Mouse (Mus musculus) kidney, postnatal 0 days (tissue): ENCODE results near the gene Atp6ap1l. TPM values are rescaled to one million over a fixed set of nuclear protein-coding genes. Genes with fewer than 3 reads are reported as not detected.
"Not testable (repeated sequence)": the region's sequence is repeated elsewhere in the genome, so short reads cannot be mapped to it uniquely, and the experiment has no call there.

Source experiments
- ATAC-seq: fragments of 200-750 bp; cut with Nextera tagmentation; replicated peaks from 2 replicates; pipeline ENCODE4 v1.8.0; 2017; ENCODE audit warnings: low read depth, moderate number of reproducible peaks, moderate TSS enrichment, moderate library complexity; ENCODE audit not compliant: low FRiP score
- DNase-seq: peaks from one replicate; pipeline ENCODE4 v3.0.0-alpha.2; 2016; ENCODE audit warnings: low spot score
- H3K27ac ChIP-seq: fragments of 300-500 bp; sonication (generic); 2 replicates; pipeline ENCODE4 v1.5.1; 2014; ENCODE audit warnings: mild to moderate bottlenecking
- H3K27me3 ChIP-seq: fragments of 300-500 bp; sonication (generic); 2 replicates; pipeline ENCODE4 v1.6.1; 2014; ENCODE audit warnings: low read length, mixed read lengths; ENCODE audit not compliant: insufficient read depth
- H3K36me3 ChIP-seq: fragments of 300-500 bp; sonication (generic); 2 replicates; pipeline ENCODE4 v1.6.1; 2014; ENCODE audit warnings: low read length, mixed read lengths; ENCODE audit not compliant: insufficient read depth
- H3K4me1 ChIP-seq: fragments of 300-500 bp; sonication (generic); replicated peaks from 2 replicates; pipeline ENCODE4 v1.6.1; 2014; ENCODE audit warnings: antibody characterized with exemption, low read length, mixed read lengths; ENCODE audit not compliant: insufficient read depth
- H3K4me2 ChIP-seq: fragments of 300-500 bp; sonication (generic); 2 replicates; pipeline ENCODE4 v1.6.1; 2014; ENCODE audit warnings: mild to moderate bottlenecking, low read length, moderate library complexity, mixed read lengths
- H3K4me3 ChIP-seq: fragments of 300-500 bp; sonication (generic); replicated peaks from 2 replicates; pipeline ENCODE4 v1.5.1; 2014; ENCODE audit warnings: low read depth, low read length
- H3K9ac ChIP-seq: fragments of 300-500 bp; sonication (generic); 2 replicates; pipeline ENCODE4 v1.6.1; 2014; ENCODE audit warnings: low read depth, low read length
- H3K9me3 ChIP-seq: fragments of 300-500 bp; sonication (generic); replicated peaks from 2 replicates; pipeline ENCODE4 v1.6.1; 2016; ENCODE audit warnings: low read length, inconsistent platforms, mixed read lengths
- CTCF ChIP-seq: IDR thresholded peaks from 2 replicates; pipeline ENCODE4 v1.5.1; 2016; ENCODE audit warnings: antibody characterized with exemption, low read depth, mild to moderate bottlenecking, moderate library complexity
- WGBS: fragments of 180-500 bp; shearing (Covaris S2); extraction: QIAGEN DNeasy Blood & Tissue Kit; methylation state at CpG from one replicate; pipeline ENCODE4 v1.1.7; 2014; 5-methylcytosine and 5-hydroxymethylcytosine counted together
- polyA plus RNA-seq: library from polyadenylated mRNA; unstranded; fragments of >200 nt; fragmentation: Nextera tagmentation; extraction: Ambion mirVana; gene quantifications from 2 replicates; pipeline ENCODE4 v1.2.1, GENCODE M21; 2015

Atp6ap1l gene
- polyA plus RNA-seq, 1 experiment from 2014 or later: 0.21 TPM

GRCm38 (mm10) chr13:90926938-90927633 is 21.9 kb upstream of the Atp6ap1l start:
- Histone ChIP-seq H3K27ac (no peak overlapping the region), H3K9me3 (no peaks in the 10 kb centered on the region), H3K9ac (no peak overlapping the region), H3K4me2 (no peak overlapping the region), H3K4me1 (0 out of 2 replicates have a peak, but pooled peaks cover 3% of the 10 kb centered on the region), H3K36me3 (peaks cover 16% of the 10 kb centered on the region; the same call in 1 of the 2 replicates), H3K4me3 (no peak overlapping the region), H3K27me3 (no peaks in the 10 kb centered on the region)
- TF ChIP-seq CTCF: no peak
- DNase-seq: no peak
- no peak for ATAC-seq
- 75% methylated on average over 5 of the region's 5 CpGs for WGBS

DNA sequence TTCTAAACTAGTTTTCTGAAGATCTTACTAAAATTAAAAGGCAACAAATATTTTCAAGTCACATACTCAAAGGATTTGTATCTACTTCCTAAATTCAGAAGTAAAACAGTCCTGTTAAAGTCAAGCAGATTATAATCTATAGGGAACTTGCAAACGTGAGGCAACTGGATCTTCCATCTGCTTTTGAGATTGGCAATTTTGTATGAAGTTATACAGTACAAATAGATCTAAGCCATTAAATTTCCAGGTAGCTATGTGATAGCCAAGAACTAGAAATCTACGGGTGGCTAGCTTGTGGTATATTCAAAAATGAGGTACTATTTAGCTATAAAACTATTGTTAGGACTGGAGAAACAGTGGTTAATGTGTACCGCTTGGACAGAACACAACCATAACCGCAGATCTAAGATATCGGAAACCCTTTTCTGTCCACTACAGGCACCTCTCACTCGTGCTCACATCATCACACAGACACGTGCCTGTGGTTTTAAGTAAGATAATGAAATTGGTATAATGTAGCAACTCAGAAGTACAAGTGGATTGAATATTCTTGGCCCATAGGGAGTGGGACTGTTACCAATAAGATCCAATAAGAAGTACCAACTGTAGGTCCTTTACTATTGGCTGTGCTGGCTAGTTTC is 21.1 kb upstream of the Atp6ap1l start:
- WGBS: 86% methylated on average over 7 of the region's 7 CpGs
- Histone ChIP-seq H3K27me3 (no peaks in the 10 kb centered on the region), H3K9me3 (no peaks in the 10 kb centered on the region), H3K36me3 (peaks cover 16% of the 10 kb centered on the region; the same call in 1 of the 2 replicates), H3K27ac (no peak overlapping the region), H3K4me2 (no peak overlapping the region), H3K4me3 (no peak overlapping the region), H3K9ac (no peak overlapping the region), H3K4me1 (0 out of 2 replicates have a peak, but pooled peaks cover 3% of the 10 kb centered on the region)
- DNase-seq (no peak), ATAC-seq (no peak)
- no peak for TF ChIP-seq CTCF

GRCm38 (mm10) chr13:90925191-90925590 is 20.0 kb upstream of the Atp6ap1l start:
- no peak for DNase-seq
- Histone ChIP-seq H3K4me1 (0 out of 2 replicates have a peak, but pooled peaks cover 3% of the 10 kb centered on the region), H3K36me3 (peaks cover 16% of the 10 kb centered on the region; the same call in 1 of the 2 replicates), H3K9ac (no peak overlapping the region), H3K4me3 (no peak overlapping the region), H3K4me2 (no peak overlapping the region), H3K27ac (no peak overlapping the region), H3K9me3 (no peaks in the 10 kb centered on the region), H3K27me3 (no peaks in the 10 kb centered on the region)
- 89% methylated on average over 5 of the region's 5 CpGs for WGBS
- no peak for TF ChIP-seq CTCF
- no peak for ATAC-seq

GRCm38 (mm10) chr13:90924072-90924471 is 18.9 kb upstream of the Atp6ap1l start:
- ATAC-seq (no peak), DNase-seq (no peak)
- no peak for TF ChIP-seq CTCF
- Histone ChIP-seq H3K4me2 (peak overlapping the region; percentile 74), H3K4me3 (peak overlapping the region; percentile 97), H3K9ac (peak overlapping the region; percentile 98), H3K9me3 (no peaks in the 10 kb centered on the region), H3K4me1 (0 out of 2 replicates have a peak, but pooled peaks cover 3% of the 10 kb centered on the region), H3K27ac (no peak overlapping the region; the same call in 1 of the 2 replicates), H3K36me3 (peaks cover 16% of the 10 kb centered on the region; the same call in 1 of the 2 replicates), H3K27me3 (no peaks in the 10 kb centered on the region)
- 51% methylated on average over 9 of the region's 9 CpGs for WGBS

DNA sequence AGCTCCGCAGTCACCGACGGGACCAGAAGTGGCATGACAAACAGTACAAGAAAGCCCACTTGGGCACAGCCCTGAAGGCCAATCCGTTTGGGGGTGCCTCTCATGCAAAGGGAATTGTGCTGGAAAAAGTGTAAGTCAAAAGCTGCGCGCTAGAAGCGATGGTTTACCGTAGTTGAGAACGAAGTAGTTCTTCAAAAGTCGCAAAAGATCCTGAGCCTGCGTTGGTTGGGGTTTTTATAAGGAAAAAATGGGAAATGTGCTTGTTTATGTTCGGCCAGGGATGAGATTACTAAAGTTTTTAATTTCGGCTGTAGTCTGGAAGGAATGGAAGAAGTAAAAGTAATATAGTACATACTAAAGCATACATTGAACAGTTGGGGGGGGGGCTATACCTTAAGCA is 18.5 kb upstream of the Atp6ap1l start:
- WGBS: 1% methylated on average over 13 of the region's 13 CpGs
- H3K27me3 ChIP-seq, H3K9me3 ChIP-seq, H3K4me1 ChIP-seq, ATAC-seq: not testable (repeated sequence)
- Histone ChIP-seq H3K4me3 (peak overlapping the region; percentile 97), H3K36me3 (peaks cover 16% of the 10 kb centered on the region; the same call in 1 of the 2 replicates), H3K9ac (peak overlapping the region; percentile 98), H3K4me2 (peak overlapping the region; percentile 74), H3K27ac (peak overlapping the region; percentile 83)
- DNase-seq: peak; percentile 27

DNA sequence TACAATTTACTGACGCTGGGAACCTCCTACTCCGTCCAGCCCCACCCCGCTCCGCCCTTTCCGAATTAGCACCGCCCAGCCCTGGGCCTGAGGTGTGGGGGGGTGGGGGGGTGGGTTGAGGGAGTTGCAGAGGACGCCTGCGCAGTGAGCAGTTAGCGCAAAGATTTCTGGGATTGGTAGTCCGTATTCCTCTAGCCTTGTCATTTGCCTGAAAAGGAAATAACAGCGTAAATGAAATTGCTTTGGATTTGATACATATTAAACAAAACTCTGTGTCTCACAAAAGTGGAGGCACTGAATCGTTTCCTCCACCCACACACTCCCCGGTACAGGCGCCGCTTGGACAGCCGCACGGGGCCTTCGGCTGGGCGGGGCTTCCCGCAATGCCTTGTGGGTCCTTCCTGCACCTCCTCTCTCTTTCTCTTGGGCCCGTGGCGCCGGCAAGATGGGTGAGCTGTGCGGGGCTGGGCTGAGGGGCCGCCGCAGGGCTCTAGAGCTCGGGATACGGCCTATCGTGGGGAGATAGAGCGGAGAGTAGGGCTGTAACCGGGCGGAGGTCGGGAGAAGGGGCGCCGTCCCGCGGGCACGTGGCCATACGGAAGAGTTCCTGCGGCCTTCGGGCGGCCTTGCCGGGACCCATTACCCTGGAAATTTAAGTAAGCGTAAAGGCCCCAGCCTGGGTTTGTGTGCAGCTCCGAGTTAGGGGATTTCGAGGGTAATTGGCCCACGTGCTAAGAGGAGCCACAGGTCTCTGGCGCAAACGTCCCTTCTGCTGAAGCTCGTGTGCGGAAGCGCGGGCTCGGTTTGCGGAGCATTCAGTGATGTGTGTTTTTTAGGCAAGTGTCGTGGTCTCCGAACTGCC is 17.8 kb upstream of the Atp6ap1l start, which contains the start of gene Rps23:
Rps23 (plus strand) TSS at position 208 of the 862 bp plus-strand sequence.
- under 1% methylated on average over 57 of the region's 57 CpGs for WGBS
- DNase-seq (peak; percentile 98), ATAC-seq (peak; percentile 97)
- peak within 1 kb of the TSS; percentile 98 for H3K9ac ChIP-seq
- peaks cover 16% of the 10 kb centered on the region; the same call in 1 of the 2 replicates for H3K36me3 ChIP-seq
- H3K27ac ChIP-seq: peak within 1 kb of the TSS; percentile 83
- H3K4me1 ChIP-seq: 0 out of 2 replicates have a peak, but pooled peaks cover 3% of the 10 kb centered on the region
- H3K9me3 ChIP-seq: no peaks in the 10 kb centered on the region
- H3K27me3 ChIP-seq: no peaks in the 10 kb centered on the region
- no peak for TF ChIP-seq CTCF
- H3K4me2 ChIP-seq: peak within 1 kb of the TSS; percentile 74
- peak within 1 kb of the TSS; percentile 97 for H3K4me3 ChIP-seq
